Mouse (Mus musculus) bone marrow, adult 2 months (tissue): ENCODE data around the gene Ankdd1b. TPM values are rescaled to one million over a fixed set of nuclear protein-coding genes. Genes with fewer than 3 reads are reported as not detected.

Experiments used
- H3K27ac ChIP-seq: fragments of 200-500 bp; 2 replicates; pipeline ENCODE4 v1.5.1; 2012; ENCODE audit warnings: low read depth, mild to moderate bottlenecking, control low read depth, inconsistent platforms, low read length; ENCODE audit not compliant: control insufficient read depth, poor library complexity, insufficient read depth
- H3K4me1 ChIP-seq: fragments of 200-500 bp; 2 replicates; pipeline ENCODE4 v1.6.1; 2011; ENCODE audit warnings: low read length; ENCODE audit not compliant: control insufficient read depth, insufficient read depth
- H3K4me3 ChIP-seq: fragments of 200-500 bp; replicated peaks from 2 replicates; pipeline ENCODE3; 2011; ENCODE audit warnings: mild to moderate bottlenecking, low read depth, low read length, control low read depth; ENCODE audit not compliant: control insufficient read depth
- CTCF ChIP-seq: fragments of 200-500 bp; IDR thresholded peaks from 2 replicates; pipeline ENCODE4 v1.5.1; 2011; ENCODE audit warnings: low read length, control low read depth; ENCODE audit not compliant: control insufficient read depth, insufficient read depth
- POLR2A ChIP-seq: fragments of 200-500 bp; IDR thresholded peaks from 2 replicates; pipeline ENCODE4 v1.6.1; 2011; ENCODE audit warnings: low read depth, mild to moderate bottlenecking, control low read depth, low read length, borderline replicate concordance; ENCODE audit not compliant: control insufficient read depth
- WGBS: fragments of 180-500 bp; shearing (Covaris S2); methylation state at CpG from one replicate; pipeline ENCODE4 v1.1.7; 2018; 5-methylcytosine and 5-hydroxymethylcytosine counted together
- polyA plus RNA-seq: library from polyadenylated mRNA; stranded (reverse); fragments of >200 nt; gene quantifications from 2 replicates; pipeline ENCODE4 v1.2.4, GENCODE M21; 2011; ENCODE audit warnings: low replicate concordance; ENCODE audit not compliant: missing spikeins, insufficient read depth, insufficient read length

Ankdd1b gene
- polyA plus RNA-seq, 1 experiment: not detected

- Histone ChIP-seq H3K4me1 (no peaks in the 10 kb centered on the region), H3K4me3 (no peak overlapping the region), H3K27ac (no peak overlapping the region)
- TF ChIP-seq POLR2A: no peak
- no peak for TF ChIP-seq CTCF
- WGBS: 86% methylated on average over 7 of the region's 7 CpGs
Measured at GRCm38 (mm10) chr13:96450869-96451268, 20.1 kb downstream of the Ankdd1b start.

DNA sequence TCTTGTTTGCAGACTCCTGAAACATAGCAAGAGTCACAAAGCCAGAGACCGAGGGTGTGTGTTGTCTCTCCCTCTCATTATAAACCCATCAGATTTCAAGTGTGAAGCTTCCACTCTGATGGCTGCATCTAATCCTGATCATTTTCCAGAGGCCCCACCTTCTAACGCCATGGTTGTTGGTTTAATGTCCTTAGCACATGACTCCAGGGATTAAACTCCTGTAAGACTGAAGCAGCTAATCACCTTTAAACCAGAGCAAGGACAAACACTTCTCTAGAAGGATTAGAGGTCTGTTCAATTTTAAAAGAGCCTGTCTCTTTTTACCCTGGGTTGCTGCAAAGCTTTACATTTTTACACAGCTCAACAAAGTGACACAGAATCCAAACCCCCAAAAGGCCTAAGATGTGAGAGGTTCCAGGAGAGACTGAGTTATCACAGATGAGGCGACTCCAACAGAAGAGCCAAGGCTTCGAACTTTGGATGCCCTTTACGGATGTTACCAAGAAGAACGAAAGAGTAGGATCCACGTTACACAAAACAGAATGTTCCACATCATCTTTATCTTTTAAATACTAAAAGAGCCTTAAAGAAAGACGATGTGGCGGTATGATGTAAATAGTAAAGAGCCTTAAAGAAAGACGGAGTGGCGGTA, 20.7 kb downstream of the Ankdd1b start:
- no peaks in the 10 kb centered on the region for H3K4me1 ChIP-seq
- H3K27ac ChIP-seq: no peak overlapping the region
- no peak overlapping the region for H3K4me3 ChIP-seq
- 88% methylated on average over 11 of the region's 11 CpGs for WGBS
- no peak for TF ChIP-seq POLR2A
- no peak for TF ChIP-seq CTCF

GRCm38 (mm10) chr13:96440436-96440835, 30.6 kb downstream of the Ankdd1b start:
- TF ChIP-seq POLR2A (no peak), CTCF (no peak)
- no peak overlapping the region for H3K4me3 ChIP-seq
- 86% methylated on average over 4 of the region's 4 CpGs for WGBS
- no peak overlapping the region for H3K27ac ChIP-seq
- no peaks in the 10 kb centered on the region for H3K4me1 ChIP-seq

GRCm38 (mm10) chr13:96436921-96437320, 34.1 kb downstream of the Ankdd1b start:
- no peaks in the 10 kb centered on the region; the same call in 1 of the 2 replicates for H3K4me1 ChIP-seq

DNA sequence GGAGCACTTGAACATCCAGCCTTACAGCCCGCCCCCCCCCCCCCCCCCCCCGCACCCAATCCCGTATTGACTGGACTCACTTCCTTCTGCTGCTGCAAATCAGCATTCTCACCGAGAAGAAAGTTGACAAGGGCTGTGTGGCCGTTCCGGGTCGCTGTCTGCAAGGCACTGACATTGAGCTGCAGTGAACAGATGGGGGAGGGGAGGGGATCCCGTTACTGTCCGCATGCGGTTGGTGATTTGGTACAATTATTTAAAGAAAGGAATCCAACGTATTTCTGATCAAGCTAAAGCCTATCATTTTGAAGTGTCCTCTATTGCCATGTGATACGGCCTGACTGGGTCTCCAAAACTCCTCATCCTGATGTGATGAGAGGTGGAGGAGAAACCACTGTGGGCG, 35.2 kb downstream of the Ankdd1b start:
- Histone ChIP-seq H3K27ac (no peak overlapping the region), H3K4me1 (no peaks in the 10 kb centered on the region; the same call in 1 of the 2 replicates), H3K4me3 (no peak overlapping the region)
- 0 out of 2 replicates have a peak, but pooled peaks have one; percentile 4 for TF ChIP-seq CTCF
- no peak for TF ChIP-seq POLR2A
- 24% methylated on average over 13 of the region's 13 CpGs for WGBS

More at GRCm38 (mm10) chr13:96436921-96437320, 34.1 kb downstream of the Ankdd1b start:
- Histone ChIP-seq H3K27ac (no peak overlapping the region), H3K4me3 (no peak overlapping the region)
- TF ChIP-seq CTCF (no peak), POLR2A (no peak)
- WGBS: 67% methylated on average over 1 of the region's 1 CpGs

GRCm38 (mm10) chr13:96434899-96435331, 36.1 kb downstream of the Ankdd1b start:
- Histone ChIP-seq H3K27ac (no peak overlapping the region), H3K4me1 (no peaks in the 10 kb centered on the region; the same call in 1 of the 2 replicates), H3K4me3 (no peak overlapping the region)
- WGBS: 66% methylated on average over 5 of the region's 5 CpGs
- no peak for TF ChIP-seq CTCF
- TF ChIP-seq POLR2A: no peak

- H3K4me3 ChIP-seq: no peak overlapping the region
- 11% methylated on average over 11 of the region's 11 CpGs for WGBS
- TF ChIP-seq CTCF (no peak), POLR2A (no peak)
- no peaks in the 10 kb centered on the region; the same call in 1 of the 2 replicates for H3K4me1 ChIP-seq
- H3K27ac ChIP-seq: no peak overlapping the region
Measured at GRCm38 (mm10) chr13:96433648-96434190, 37.3 kb downstream of the Ankdd1b start.

GRCm38 (mm10) chr13:96433041-96433440, 38.0 kb downstream of the Ankdd1b start:
- Histone ChIP-seq H3K27ac (no peak overlapping the region), H3K4me1 (no peaks in the 10 kb centered on the region; the same call in 1 of the 2 replicates), H3K4me3 (no peak overlapping the region)
- WGBS: 58% methylated on average over 6 of the region's 6 CpGs
- TF ChIP-seq CTCF (no peak), POLR2A (no peak)

DNA sequence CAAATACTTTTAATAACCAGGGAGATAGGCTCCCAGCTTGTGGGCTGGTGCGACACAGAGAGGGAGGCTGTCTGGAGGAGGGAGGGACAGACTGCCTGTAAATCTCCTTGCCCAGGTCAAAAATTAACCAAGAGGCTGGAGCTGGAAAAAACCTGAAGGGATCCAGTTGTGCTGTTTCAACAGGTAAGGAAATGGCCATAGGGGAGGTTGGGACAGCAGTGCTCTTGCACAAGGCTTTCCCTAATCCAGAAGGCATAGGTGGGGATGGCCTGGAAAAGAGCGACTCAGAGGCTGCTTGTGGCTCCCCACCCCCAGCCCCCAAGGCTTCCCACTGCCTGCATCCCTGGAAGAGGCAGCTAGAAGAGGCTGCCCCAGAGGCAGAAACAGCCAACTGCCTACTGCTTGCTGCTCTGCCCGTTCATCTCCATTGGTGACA, 38.6 kb downstream of the Ankdd1b start:
- Histone ChIP-seq H3K27ac (no peak overlapping the region), H3K4me3 (no peak overlapping the region), H3K4me1 (no peaks in the 10 kb centered on the region; the same call in 1 of the 2 replicates)
- no peak for TF ChIP-seq CTCF
- no peak for TF ChIP-seq POLR2A
- 66% methylated on average over 3 of the region's 3 CpGs for WGBS
